Mouse (Mus musculus): Measurements from ENCODE around the gene Tvp23b. TPM values are rescaled to one million over a fixed set of nuclear protein-coding genes. Genes with fewer than 3 reads are reported as not detected.

Tvp23b gene
- polyA plus RNA-seq, 1 experiment from 2014 or later, result 47.7 TPM

GRCm38 (mm10) chr11:62921052-62921977, 42.1 kb downstream of the Tvp23b start:
- peak overlapping the region; percentile 67 for H3K9ac ChIP-seq
- ATAC-seq (ENCODE audit: extremely low read depth, insufficient number of reproducible peaks, low FRiP score, low TSS enrichment), result peak; percentile 71

GRCm38 (mm10) chr11:62924091-62924761, 45.0 kb downstream of the Tvp23b start:
- Histone ChIP-seq H3K9ac (no peak overlapping the region), H3K9me3 (peaks cover 12% of the 10 kb centered on the region; the same call in 1 of the 2 replicates), H3K4me3 (no peak overlapping the region), H3K4me2 (no peak overlapping the region), H3K4me1 (peaks cover 22% of the 10 kb centered on the region), H3K27me3 (replicated peaks) (no peaks in the 10 kb centered on the region), H3K36me3 (no peaks in the 10 kb centered on the region), H3K27ac (replicated peaks) (0 out of 2 replicates have a peak overlapping the region, but pooled peaks have one; percentile 45)
- WGBS, result 35% methylated on average over 6 of the region's 6 CpGs
- no peak for ATAC-seq (ENCODE audit: extremely low read depth, insufficient number of reproducible peaks, low FRiP score, low TSS enrichment)

More at GRCm38 (mm10) chr11:62921052-62921977, 42.1 kb downstream of the Tvp23b start:
- Histone ChIP-seq H3K27me3 (replicated peaks) (0 out of 2 replicates have a peak, but pooled peaks cover under 1% of the 10 kb centered on the region), H3K4me3 (peak overlapping the region; percentile 38), H3K36me3 (no peaks in the 10 kb centered on the region), H3K4me1 (peaks cover 22% of the 10 kb centered on the region), H3K27ac (replicated peaks) (peak overlapping the region; percentile 87), H3K9me3 (0 out of 2 replicates have a peak, but pooled peaks cover 7% of the 10 kb centered on the region), H3K4me2 (peak overlapping the region; percentile 69)
- WGBS, result 16% methylated on average over 25 of the region's 25 CpGs

GRCm38 (mm10) chr11:62929799-62930198, 50.5 kb downstream of the Tvp23b start:
- 46% methylated on average over 3 of the region's 3 CpGs for WGBS
- Histone ChIP-seq H3K9ac (no peak overlapping the region), H3K4me2 (no peak overlapping the region), H3K4me1 (no peaks in the 10 kb centered on the region), H3K27ac (replicated peaks) (peak overlapping the region; percentile 32; the same call in 1 of the 2 replicates), H3K36me3 (no peaks in the 10 kb centered on the region), H3K27me3 (replicated peaks) (no peaks in the 10 kb centered on the region), H3K9me3 (peaks cover 8% of the 10 kb centered on the region; the same call in 1 of the 2 replicates), H3K4me3 (no peak overlapping the region)
- peak; percentile 86 for ATAC-seq (ENCODE audit: extremely low read depth, insufficient number of reproducible peaks, low FRiP score, low TSS enrichment)

GRCm38 (mm10) chr11:62930574-62930973, 51.3 kb downstream of the Tvp23b start:
- WGBS, result 53% methylated on average over 4 of the region's 4 CpGs
- ATAC-seq (ENCODE audit: extremely low read depth, insufficient number of reproducible peaks, low FRiP score, low TSS enrichment), result no peak
- no peak overlapping the region for H3K27ac ChIP-seq (replicated peaks)
- no peaks in the 10 kb centered on the region for H3K4me1 ChIP-seq
- H3K36me3 ChIP-seq, result no peaks in the 10 kb centered on the region
- H3K4me3 ChIP-seq, result no peak overlapping the region
- no peak overlapping the region for H3K9ac ChIP-seq
- H3K9me3 ChIP-seq, result peaks cover 8% of the 10 kb centered on the region; the same call in 1 of the 2 replicates
- H3K4me2 ChIP-seq, result no peak overlapping the region
- H3K27me3 ChIP-seq (replicated peaks), result no peaks in the 10 kb centered on the region

GRCm38 (mm10) chr11:62931141-62931540, 51.9 kb downstream of the Tvp23b start:
- H3K4me2 ChIP-seq, result no peak overlapping the region
- no peaks in the 10 kb centered on the region for H3K27me3 ChIP-seq (replicated peaks)
- H3K9ac ChIP-seq, result no peak overlapping the region
- H3K36me3 ChIP-seq, result no peaks in the 10 kb centered on the region
- no peak overlapping the region for H3K27ac ChIP-seq (replicated peaks)
- H3K4me1 ChIP-seq, result no peaks in the 10 kb centered on the region
- H3K9me3 ChIP-seq, result peaks cover 8% of the 10 kb centered on the region; the same call in 1 of the 2 replicates
- no peak for ATAC-seq (ENCODE audit: extremely low read depth, insufficient number of reproducible peaks, low FRiP score, low TSS enrichment)
- WGBS, result 80% methylated on average over 5 of the region's 5 CpGs
- no peak overlapping the region for H3K4me3 ChIP-seq

- no peak for ATAC-seq (ENCODE audit: extremely low read depth, insufficient number of reproducible peaks, low FRiP score, low TSS enrichment)
- WGBS, result 86% methylated on average over 9 of the region's 9 CpGs
- H3K36me3 ChIP-seq, result no peaks in the 10 kb centered on the region
- no peak overlapping the region for H3K27ac ChIP-seq (replicated peaks)
- H3K9me3 ChIP-seq, result no peaks in the 10 kb centered on the region
- H3K9ac ChIP-seq, result no peak overlapping the region
- no peak overlapping the region for H3K4me3 ChIP-seq
- no peaks in the 10 kb centered on the region for H3K27me3 ChIP-seq (replicated peaks)
- peaks cover 5% of the 10 kb centered on the region; the same call in 1 of the 2 replicates for H3K4me1 ChIP-seq
- H3K4me2 ChIP-seq, result no peak overlapping the region
Observed at GRCm38 (mm10) chr11:62933099-62933498, 53.8 kb downstream of the Tvp23b start.

- Histone ChIP-seq H3K27ac (replicated peaks) (no peak overlapping the region), H3K4me1 (peaks cover 6% of the 10 kb centered on the region; the same call in 1 of the 2 replicates), H3K27me3 (replicated peaks) (no peaks in the 10 kb centered on the region), H3K4me2 (no peak overlapping the region), H3K9me3 (no peaks in the 10 kb centered on the region), H3K36me3 (no peaks in the 10 kb centered on the region), H3K4me3 (no peak overlapping the region), H3K9ac (no peak overlapping the region)
- 71% methylated on average over 11 of the region's 11 CpGs for WGBS
- ATAC-seq (ENCODE audit: extremely low read depth, insufficient number of reproducible peaks, low FRiP score, low TSS enrichment), result no peak
Observed at GRCm38 (mm10) chr11:62934795-62935514, 55.7 kb downstream of the Tvp23b start.

GRCm38 (mm10) chr11:62937986-62938385, 58.7 kb downstream of the Tvp23b start:
- ATAC-seq (ENCODE audit: extremely low read depth, insufficient number of reproducible peaks, low FRiP score, low TSS enrichment), result no peak
- Histone ChIP-seq H3K9ac (no peak overlapping the region), H3K9me3 (no peaks in the 10 kb centered on the region), H3K4me1 (peaks cover 9% of the 10 kb centered on the region; the same call in 1 of the 2 replicates), H3K4me2 (no peak overlapping the region), H3K27ac (replicated peaks) (no peak overlapping the region), H3K27me3 (replicated peaks) (no peaks in the 10 kb centered on the region), H3K36me3 (no peaks in the 10 kb centered on the region), H3K4me3 (no peak overlapping the region)
- 60% methylated on average over 6 of the region's 6 CpGs for WGBS

GRCm38 (mm10) chr11:62938921-62939320, 59.7 kb downstream of the Tvp23b start:
- no peak overlapping the region for H3K4me2 ChIP-seq
- no peaks in the 10 kb centered on the region for H3K27me3 ChIP-seq (replicated peaks)
- WGBS, result 68% methylated on average over 5 of the region's 5 CpGs
- no peaks in the 10 kb centered on the region for H3K9me3 ChIP-seq
- no peak overlapping the region for H3K27ac ChIP-seq (replicated peaks)
- H3K4me3 ChIP-seq, result no peak overlapping the region
- no peaks in the 10 kb centered on the region for H3K36me3 ChIP-seq
- no peak for ATAC-seq (ENCODE audit: extremely low read depth, insufficient number of reproducible peaks, low FRiP score, low TSS enrichment)
- H3K4me1 ChIP-seq, result peaks cover 12% of the 10 kb centered on the region
- H3K9ac ChIP-seq, result no peak overlapping the region

GRCm38 (mm10) chr11:62940176-62940575, 60.9 kb downstream of the Tvp23b start:
- no peak for ATAC-seq (ENCODE audit: extremely low read depth, insufficient number of reproducible peaks, low FRiP score, low TSS enrichment)
- no peak overlapping the region for H3K4me3 ChIP-seq
- no peaks in the 10 kb centered on the region for H3K36me3 ChIP-seq
- no peak overlapping the region for H3K9ac ChIP-seq
- WGBS, result 41% methylated on average over 3 of the region's 3 CpGs
- no peak overlapping the region for H3K4me2 ChIP-seq
- no peaks in the 10 kb centered on the region for H3K9me3 ChIP-seq
- peaks cover 12% of the 10 kb centered on the region for H3K4me1 ChIP-seq
- no peak overlapping the region for H3K27ac ChIP-seq (replicated peaks)
- no peaks in the 10 kb centered on the region for H3K27me3 ChIP-seq (replicated peaks)

- H3K9me3 ChIP-seq, result no peaks in the 10 kb centered on the region
- no peak for ATAC-seq (ENCODE audit: extremely low read depth, insufficient number of reproducible peaks, low FRiP score, low TSS enrichment)
- WGBS, result 49% methylated on average over 6 of the region's 6 CpGs
Observed at GRCm38 (mm10) chr11:62943538-62943937, 64.3 kb downstream of the Tvp23b start.

More at GRCm38 (mm10) chr11:62943538-62943937, 64.3 kb downstream of the Tvp23b start:
- no peaks in the 10 kb centered on the region for H3K36me3 ChIP-seq
- no peak overlapping the region for H3K27ac ChIP-seq (replicated peaks)
- no peak overlapping the region for H3K4me2 ChIP-seq
- no peak overlapping the region for H3K4me3 ChIP-seq
- H3K4me1 ChIP-seq, result peaks cover 7% of the 10 kb centered on the region
- H3K27me3 ChIP-seq (replicated peaks), result no peaks in the 10 kb centered on the region
- H3K9ac ChIP-seq, result no peak overlapping the region
